Mouse (Mus musculus) E14TG2a.4 (cell line): ENCODE results near the gene Col6a5.

Experiments
- CTCF ChIP-seq: conservative IDR thresholded peaks from 2 replicates; pipeline ENCODE4 v1.5.1; 2014; ENCODE audit warnings: low read length
- NANOG ChIP-seq: IDR thresholded peaks from 2 replicates; pipeline ENCODE4 v1.6.1; 2014; ENCODE audit warnings: borderline replicate concordance, low read length, mixed read lengths

- no peak for TF ChIP-seq CTCF
- no peak for TF ChIP-seq NANOG
Measured at GRCm38 (mm10) chr9:105831291-105831690, 129.2 kb downstream of the Col6a5 start.
